ENCODE assay signal across 18 mouse cellular contexts in the genomic region with DNA sequence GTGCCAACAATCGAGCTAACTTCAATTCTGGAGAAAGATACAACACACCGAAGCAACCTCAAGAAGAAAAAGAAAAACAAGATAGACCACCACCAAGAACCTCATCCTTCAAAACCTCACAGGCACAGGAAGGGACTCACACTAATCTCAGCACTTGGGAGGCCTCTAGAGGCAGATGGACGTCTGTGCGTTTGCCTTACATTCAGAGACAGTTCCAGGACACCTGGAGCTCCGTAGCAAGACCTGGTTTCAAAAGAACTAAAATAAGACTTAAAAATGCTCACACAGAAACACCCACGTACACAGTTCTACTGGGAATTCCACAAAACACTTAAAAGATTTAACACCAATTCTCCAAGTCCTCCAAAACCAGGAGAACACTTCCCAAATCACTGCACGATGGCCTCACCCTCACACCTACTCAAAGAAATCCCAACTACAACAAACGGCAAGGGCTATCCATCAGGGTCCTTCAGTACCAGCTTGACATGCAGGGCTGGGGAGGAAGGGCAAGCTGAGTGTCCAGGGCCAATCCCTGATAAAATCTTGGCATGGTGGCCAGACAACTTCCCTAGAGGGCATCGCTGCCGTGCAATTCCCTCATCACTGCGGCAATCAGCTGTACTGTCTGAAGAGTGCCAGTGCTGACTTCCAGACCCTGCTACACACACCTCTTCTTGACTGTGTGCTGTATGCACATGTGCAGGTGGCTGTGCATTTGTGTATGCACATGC. TPM values are rescaled to one million over a fixed set of nuclear protein-coding genes. Genes with fewer than 3 reads are reported as not detected.
A peak's percentile ranks its signal among the peaks of the same experiment; 100 is the strongest.
DNase-seq lines count a peak whose midpoint lies in the region; ATAC-seq and TF ChIP-seq lines count a peak whose summit lies in the region.
"Had no signal": no experiment of that assay in that cellular context is flagged by ENCODE, and none has a peak within 500 bp of the region (broad histone marks: within the 10 kb centered on the region; RNA-seq: fewer than 3 reads in every experiment).

No protein-coding gene starts in this region.

- peak; percentile 29; the same call in 1 of the 2 replicates for TF ChIP-seq CTCF in kidney, postnatal 0 days (IDR thresholded peaks at IDR 0.05; ENCODE audit: low read depth)
- peak; percentile 43; the same call in 1 of the 2 replicates for TF ChIP-seq CTCF in midbrain, postnatal 0 days (IDR thresholded peaks at IDR 0.05)

- no peak overlapping the region for H3K4me3 ChIP-seq in kidney, postnatal 0 days (replicated peaks; ENCODE audit: low read depth, low read length)
- H3K4me3 ChIP-seq in kidney, embryonic 16.5 days (ENCODE audit: low read length), result no peak overlapping the region
- no peak overlapping the region for H3K4me3 ChIP-seq in midbrain, postnatal 0 days (ENCODE audit: low read depth, low read length)
- no peak overlapping the region for H3K4me3 ChIP-seq in midbrain, embryonic 13.5 days (replicated peaks)
- H3K4me3 ChIP-seq: liver, embryonic 13.5 days; megakaryocyte, embryonic 14.5 days had no signal

- H3K4me2 ChIP-seq in kidney, postnatal 0 days (ENCODE audit: low read length), result no peak overlapping the region
- no peak overlapping the region for H3K4me2 ChIP-seq in kidney, embryonic 16.5 days (replicated peaks; ENCODE audit: low read depth, low read length)
- H3K4me2 ChIP-seq in midbrain, postnatal 0 days (ENCODE audit: low read depth, low read length, poor library complexity, severe bottlenecking), result no peak overlapping the region
- H3K4me2 ChIP-seq in midbrain, embryonic 13.5 days (replicated peaks), result no peak overlapping the region
- H3K4me2 ChIP-seq: hindbrain, embryonic 14.5 days; liver, embryonic 13.5 days had no signal

- WGBS in kidney, postnatal 0 days, result 63% methylated on average over 11 of the region's 11 CpGs
- WGBS in kidney, embryonic 16.5 days, result 65% methylated on average over 11 of the region's 11 CpGs
- WGBS in midbrain, postnatal 0 days, result 80% methylated on average over 11 of the region's 11 CpGs
- WGBS in midbrain, embryonic 13.5 days, result 82% methylated on average over 11 of the region's 11 CpGs

- H3K27me3 ChIP-seq in kidney, postnatal 0 days (ENCODE audit: insufficient read depth, low read length), result no peaks in the 10 kb centered on the region
- H3K27me3 ChIP-seq in kidney, embryonic 16.5 days (ENCODE audit: insufficient read depth, low read length), result no peaks in the 10 kb centered on the region
- no peaks in the 10 kb centered on the region for H3K27me3 ChIP-seq in midbrain, postnatal 0 days (ENCODE audit: insufficient read depth, low read length)
- no peaks in the 10 kb centered on the region for H3K27me3 ChIP-seq in midbrain, embryonic 13.5 days
- H3K27me3 ChIP-seq: liver, embryonic 13.5 days; megakaryocyte, embryonic 14.5 days had no signal

- H3K36me3 ChIP-seq in kidney, postnatal 0 days (ENCODE audit: insufficient read depth, low read length), result peaks cover 64% of the 10 kb centered on the region
- H3K36me3 ChIP-seq in kidney, embryonic 16.5 days (ENCODE audit: insufficient read depth, low read length), result peaks cover 78% of the 10 kb centered on the region
- H3K36me3 ChIP-seq in midbrain, postnatal 0 days (ENCODE audit: insufficient read depth, low read length), result peaks cover 75% of the 10 kb centered on the region
- peaks cover 99% of the 10 kb centered on the region for H3K36me3 ChIP-seq in midbrain, embryonic 13.5 days

- DNase-seq in adrenal gland, adult (ENCODE audit: inconsistent age in 2 of 2, low spot score in 1 of 2), result peak; percentile 42 to 74
- no peak for DNase-seq in adrenal gland, adult 18-20 months (ENCODE audit: low spot score in 2 of 2)
- DNase-seq in kidney, postnatal 0 days (ENCODE audit: low spot score), result no peak
- no peak for DNase-seq in midbrain, postnatal 0 days (ENCODE audit: low spot score)
- no peak for DNase-seq in urinary bladder, postnatal 14 days (ENCODE audit: low spot score)
- no peak for DNase-seq in kidney, postnatal 4 days
- DNase-seq: cerebellum, adult 9-11 months; kidney, adult 2 months; liver, embryonic 13.5 days had no signal

- no peaks in the 10 kb centered on the region for H3K4me1 ChIP-seq in kidney, postnatal 0 days (replicated peaks; ENCODE audit: insufficient read depth, low read length)
- no peaks in the 10 kb centered on the region for H3K4me1 ChIP-seq in kidney, embryonic 16.5 days (ENCODE audit: insufficient read depth, low read length)
- no peaks in the 10 kb centered on the region for H3K4me1 ChIP-seq in midbrain, postnatal 0 days (ENCODE audit: insufficient read depth, low read length)
- H3K4me1 ChIP-seq in midbrain, embryonic 13.5 days (replicated peaks), result no peaks in the 10 kb centered on the region
- H3K4me1 ChIP-seq: liver, embryonic 13.5 days had no signal

- H3K27ac ChIP-seq in kidney, postnatal 0 days, result no peak overlapping the region
- H3K27ac ChIP-seq in kidney, embryonic 16.5 days (ENCODE audit: low read length), result no peak overlapping the region
- H3K27ac ChIP-seq in midbrain, postnatal 0 days (ENCODE audit: low read depth, low read length), result no peak overlapping the region
- no peak overlapping the region for H3K27ac ChIP-seq in midbrain, embryonic 13.5 days
- H3K27ac ChIP-seq: hindbrain, embryonic 14.5 days; liver, embryonic 13.5 days had no signal

- no peaks in the 10 kb centered on the region for H3K9me3 ChIP-seq in kidney, postnatal 0 days (replicated peaks; ENCODE audit: low read length)
- H3K9me3 ChIP-seq in kidney, embryonic 16.5 days (ENCODE audit: low read length), result no peaks in the 10 kb centered on the region
- no peaks in the 10 kb centered on the region for H3K9me3 ChIP-seq in midbrain, postnatal 0 days (ENCODE audit: low read length)
- no peaks in the 10 kb centered on the region for H3K9me3 ChIP-seq in midbrain, embryonic 13.5 days
- H3K9me3 ChIP-seq: liver, embryonic 13.5 days; megakaryocyte, embryonic 14.5 days had no signal

- no peak for ATAC-seq in kidney, postnatal 0 days (replicated peaks; ENCODE audit: low FRiP score, low read depth)
- ATAC-seq in kidney, embryonic 16.5 days (ENCODE audit: low FRiP score, low TSS enrichment), result no peak
- no peak for ATAC-seq in midbrain, postnatal 0 days (ENCODE audit: low FRiP score)
- no peak for ATAC-seq in midbrain, embryonic 13.5 days

- H3K9ac ChIP-seq in kidney, postnatal 0 days (ENCODE audit: low read depth, low read length), result no peak overlapping the region
- no peak overlapping the region for H3K9ac ChIP-seq in kidney, embryonic 16.5 days (replicated peaks; ENCODE audit: low read length)
- H3K9ac ChIP-seq in midbrain, postnatal 0 days (replicated peaks; ENCODE audit: low read length, poor library complexity, severe bottlenecking), result no peak overlapping the region
- no peak overlapping the region for H3K9ac ChIP-seq in midbrain, embryonic 13.5 days (replicated peaks)
- H3K9ac ChIP-seq: hindbrain, embryonic 14.5 days; liver, embryonic 13.5 days had no signal

RNA-seq across cellular contexts. Expression of gene Ccz1, which starts 19.9 kb away (rescaled TPM):
- 10 to 100 TPM; 43.1 to 51.8 TPM for total RNA-seq in adrenal gland, adult 18-20 months (2021)
- polyA plus RNA-seq in kidney, postnatal 0 days (2015; fragmentation: Nextera tagmentation; extraction: Ambion mirVana), result 78.5 and 78.9 TPM in 2 replicates
- polyA plus RNA-seq in kidney, embryonic 16.5 days (2015; fragmentation: Nextera tagmentation; extraction: Ambion mirVana), result 86.7 and 89.2 TPM in 2 replicates
- total RNA-seq in midbrain, postnatal 0 days (2014; rRNA removed), result 46.9 and 72.6 TPM in 2 replicates
- 69.3 and 70.3 TPM in 2 replicates for polyA plus RNA-seq in midbrain, postnatal 0 days (2015; fragmentation: Nextera tagmentation; extraction: Ambion mirVana)
- polyA plus RNA-seq in midbrain, embryonic 13.5 days (2015; fragmentation: Nextera tagmentation; extraction: Ambion mirVana), result 94.6 and 95.6 TPM in 2 replicates

RNA-seq across cellular contexts. Expression of gene Ocm, which starts 31.7 kb away (rescaled TPM):
- total RNA-seq in adrenal gland, adult 18-20 months (2021), result not detected
- polyA plus RNA-seq in kidney, postnatal 0 days (2015; fragmentation: Nextera tagmentation; extraction: Ambion mirVana), result 4.5 and 5.9 TPM in 2 replicates
- polyA plus RNA-seq in kidney, embryonic 16.5 days (2015; fragmentation: Nextera tagmentation; extraction: Ambion mirVana), result 3.2 and 5.6 TPM in 2 replicates
- not detected in 2 replicates for total RNA-seq in midbrain, postnatal 0 days (2014; rRNA removed)
- polyA plus RNA-seq in midbrain, postnatal 0 days (2015; fragmentation: Nextera tagmentation; extraction: Ambion mirVana), result 0.25 and 0.43 TPM in 2 replicates
- not detected in 2 replicates for polyA plus RNA-seq in midbrain, embryonic 13.5 days (2015; fragmentation: Nextera tagmentation; extraction: Ambion mirVana)
- total RNA-seq: neutrophil, adult 5-6 weeks had no signal
- polyA plus RNA-seq: embryonic facial prominence, embryonic 11.5 days; gonadal fat pad, adult 2 months; hindbrain, embryonic 14.5 days; kidney, adult 2 months; liver, embryonic 13.5 days; spleen, adult 2 months; testis, adult 2 months had no signal

Comparison
In these comparisons a context has a peak if more than half of its experiments do, and no peak if none do; other contexts are left out.
1. DNase-seq: peak in adrenal gland, adult (2 of 2); none in adrenal gland, adult 18-20 months (0 of 2), kidney, postnatal 0 days (single experiment), midbrain, postnatal 0 days (single experiment), urinary bladder, postnatal 14 days (single experiment) and kidney, postnatal 4 days (0 of 2).